Mouse (Mus musculus) MEL (cell line): ENCODE measurements around the gene Mns1. TPM values are rescaled to one million over a fixed set of nuclear protein-coding genes. Genes with fewer than 3 reads are reported as not detected.

Experiments
- DNase-seq: peaks from one replicate; pipeline ENCODE4 v3.0.0; 2011; ENCODE audit warnings: low read depth, low spot score
- H3K27ac ChIP-seq: 2 replicates; pipeline ENCODE4 v1.5.1; 2012; ENCODE audit warnings: low read depth, mild to moderate bottlenecking, control low read depth, low read length, moderate library complexity; ENCODE audit not compliant: control insufficient read depth
- H3K27me3 ChIP-seq, 2 experiments: fragments of 150-350 bp in 1 of 2; sonication (generic) in 1 of 2; 2 replicates each; pipeline ENCODE4 v1.6.1; 2012; ENCODE audit warnings: low read length in 2 of 2, mild to moderate bottlenecking in 2 of 2, improper control_type of control experiment in 1 of 2, moderate library complexity in 1 of 2; ENCODE audit not compliant: insufficient read depth in 2 of 2, control insufficient read depth in 1 of 2
- H3K36me3 ChIP-seq, 2 experiments: 2 replicates each; pipeline ENCODE4 v1.6.1; 2012 to 2014; ENCODE audit warnings: low read length in 2 of 2, improper control_type of control experiment in 1 of 2, inconsistent platforms in 1 of 2, mild to moderate bottlenecking in 1 of 2; ENCODE audit not compliant: insufficient read depth in 2 of 2, control insufficient read depth in 1 of 2
- H3K4me1 ChIP-seq, 2 experiments: fragments of 150-350 bp in 1 of 2; sonication (generic) in 1 of 2; 2 replicates each; pipeline ENCODE4 v1.6.1; 2012; ENCODE audit warnings: low read length in 2 of 2, improper control_type of control experiment in 1 of 2, mild to moderate bottlenecking in 1 of 2; ENCODE audit not compliant: insufficient read depth in 2 of 2, control insufficient read depth in 1 of 2
- H3K4me3 ChIP-seq, 2 experiments: fragments of 150-350 bp in 1 of 2; sonication (generic) in 1 of 2; 2 replicates each; pipeline ENCODE4 v1.5.1; 2012; ENCODE audit warnings: low read depth in 2 of 2, low read length in 2 of 2, mild to moderate bottlenecking in 2 of 2, moderate library complexity in 2 of 2, control low read depth in 1 of 2, improper control_type of control experiment in 1 of 2; ENCODE audit not compliant: control insufficient read depth in 1 of 2, insufficient read depth in 1 of 2
- H3K79me2 ChIP-seq: 2 replicates; pipeline ENCODE4 v1.6.1; 2012; ENCODE audit warnings: mild to moderate bottlenecking, low read length, moderate library complexity; ENCODE audit not compliant: control insufficient read depth, poor library complexity, insufficient read depth
- H3K9ac ChIP-seq: 2 replicates; pipeline ENCODE4 v1.6.1; 2012; ENCODE audit warnings: low read depth, mild to moderate bottlenecking, control low read depth, low read length, moderate library complexity; ENCODE audit not compliant: control insufficient read depth, poor library complexity, severe bottlenecking
- H3K9me3 ChIP-seq: fragments of 150-350 bp; sonication (generic); replicated peaks from 2 replicates; pipeline ENCODE4 v1.6.1; 2012; ENCODE audit warnings: mild to moderate bottlenecking, low read length, improper control_type of control experiment, moderate library complexity; ENCODE audit not compliant: insufficient read depth
- CHD1 ChIP-seq: IDR thresholded peaks from 2 replicates; pipeline ENCODE4 v1.6.1; 2012; ENCODE audit warnings: low read depth, mild to moderate bottlenecking, inconsistent platforms, low read length, improper control_type of control experiment
- ELF1 ChIP-seq: IDR thresholded peaks from 2 replicates; pipeline ENCODE4 v1.6.1; 2014; ENCODE audit warnings: low read depth, mild to moderate bottlenecking, inconsistent platforms, low read length, improper control_type of control experiment, moderate library complexity
- EP300 ChIP-seq, 2 experiments: IDR thresholded peaks; 2 replicates each; pipeline ENCODE4 v1.6.1; 2011; ENCODE audit warnings: improper control_type of control experiment in 2 of 2, low read length in 2 of 2, low read depth in 1 of 2, mild to moderate bottlenecking in 1 of 2
- ETS1 ChIP-seq: IDR thresholded peaks from 2 replicates; pipeline ENCODE4 v1.6.1; 2012; ENCODE audit warnings: low read depth, mild to moderate bottlenecking, inconsistent platforms, low read length, improper control_type of control experiment, moderate library complexity
- GABPA ChIP-seq: IDR thresholded peaks from 2 replicates; pipeline ENCODE4 v1.6.1; 2012; ENCODE audit warnings: low read depth, mild to moderate bottlenecking, inconsistent platforms, low read length, improper control_type of control experiment, moderate library complexity
- KAT2A ChIP-seq: conservative IDR thresholded peaks from 2 replicates; pipeline ENCODE4 v1.6.1; 2012; ENCODE audit warnings: low read depth, low read length, improper control_type of control experiment, inconsistent platforms
- MAX ChIP-seq: IDR thresholded peaks from 2 replicates; pipeline ENCODE4 v1.6.1; 2011; ENCODE audit warnings: low read length, improper control_type of control experiment
- MXI1 ChIP-seq: IDR thresholded peaks from 2 replicates; pipeline ENCODE4 v1.6.1; 2011; ENCODE audit warnings: mild to moderate bottlenecking, low read depth, low read length, improper control_type of control experiment
- MYB ChIP-seq: IDR thresholded peaks from 2 replicates; pipeline ENCODE4 v1.6.1; 2011; ENCODE audit warnings: mild to moderate bottlenecking, low read depth, low read length, improper control_type of control experiment
- NELFE ChIP-seq: IDR thresholded peaks from 2 replicates; pipeline ENCODE4 v1.6.1; 2011; ENCODE audit warnings: low read depth, low read length, improper control_type of control experiment
- NRF1 ChIP-seq: IDR thresholded peaks from 2 replicates; pipeline ENCODE4 v1.6.1; 2014; ENCODE audit warnings: low read depth, mild to moderate bottlenecking, inconsistent platforms, low read length, improper control_type of control experiment, moderate library complexity; ENCODE audit not compliant: poor library complexity, insufficient read depth, severe bottlenecking
- POLR2AphosphoS5 ChIP-seq: IDR thresholded peaks from 2 replicates; pipeline ENCODE4 v1.6.1; 2012; ENCODE audit warnings: low read depth, borderline replicate concordance, mild to moderate bottlenecking, inconsistent platforms, low read length, moderate library complexity, mixed read lengths
- RCOR1 ChIP-seq: IDR thresholded peaks from 2 replicates; pipeline ENCODE4 v1.6.1; 2012; ENCODE audit warnings: low read depth, mild to moderate bottlenecking, inconsistent platforms, low read length, improper control_type of control experiment
- TCF12 ChIP-seq: IDR thresholded peaks from 2 replicates; pipeline ENCODE4 v1.6.1; 2014; ENCODE audit warnings: low read depth, mild to moderate bottlenecking, inconsistent platforms, low read length, improper control_type of control experiment, moderate library complexity
- USF1 ChIP-seq: IDR thresholded peaks from 2 replicates; pipeline ENCODE4 v1.6.1; 2014; ENCODE audit warnings: low read depth, mild to moderate bottlenecking, inconsistent platforms, low read length, improper control_type of control experiment, moderate library complexity
- USF2 ChIP-seq, 2 experiments: IDR thresholded peaks; 2 replicates each; pipeline ENCODE4 v1.6.1; 2011 to 2012; ENCODE audit warnings: improper control_type of control experiment in 2 of 2, low read length in 2 of 2, borderline replicate concordance in 1 of 2, inconsistent platforms in 1 of 2, low read depth in 1 of 2, mild to moderate bottlenecking in 1 of 2; ENCODE audit not compliant: insufficient read depth in 1 of 2
- ZMIZ1 ChIP-seq: IDR thresholded peaks from 2 replicates; pipeline ENCODE4 v1.6.1; 2012; ENCODE audit warnings: low read depth, mild to moderate bottlenecking, inconsistent platforms, low read length, improper control_type of control experiment, moderate library complexity
- polyA plus RNA-seq, 2 experiments: library from polyadenylated mRNA; stranded (reverse) in 1 of 2; unstranded in 1 of 2; fragments of >175 nt in 1 of 2; fragments of >200 nt in 1 of 2; gene quantifications; 2 replicates each; pipeline versions ENCODE4 v1.2.1 to v1.2.4; 2012; ENCODE audit warnings: low replicate concordance in 2 of 2, low read depth in 1 of 2; ENCODE audit not compliant: insufficient read length in 2 of 2, insufficient read depth in 1 of 2, missing spikeins in 1 of 2
- total RNA-seq: library from RNA; depleted of rRNA; stranded (reverse); fragments of 300-350 nt; gene quantifications from 2 replicates; pipeline ENCODE4 v1.2.3, GENCODE M21; 2012

Gene Mns1
- total and polyA plus RNA-seq, 3 experiments, result 54.0 to 54.8 TPM; not detected in 1

- H3K36me3 ChIP-seq, result peaks cover 0 to 6% of the 10 kb centered on the region in 2 experiments; a peak in 2 of 4 replicates
- DNase-seq, result no peak
- TF ChIP-seq POLR2AphosphoS5 (no peak), NRF1 (no peak), ELF1 (no peak), GABPA (no peak)
- H3K9me3 ChIP-seq, result no peaks in the 10 kb centered on the region
- no peaks in the 10 kb centered on the region for H3K27me3 ChIP-seq
- H3K79me2 ChIP-seq, result no peaks in the 10 kb centered on the region
- H3K9ac ChIP-seq, result no peak overlapping the region
- peaks cover 2 to 8% of the 10 kb centered on the region in 2 experiments; a peak in 2 of 4 replicates for H3K4me1 ChIP-seq
- H3K4me3 ChIP-seq, result no peak overlapping the region
- no peak overlapping the region for H3K27ac ChIP-seq
These were observed 47.3 kb upstream of the Mns1 start for GRCm38 (mm10) chr9:72390321-72391077.

- Histone ChIP-seq H3K4me3 (no peak overlapping the region), H3K27ac (no peak overlapping the region), H3K9me3 (no peaks in the 10 kb centered on the region), H3K79me2 (no peaks in the 10 kb centered on the region), H3K36me3 (peaks cover 0 to 6% of the 10 kb centered on the region in 2 experiments; a peak in 2 of 4 replicates), H3K9ac (no peak overlapping the region), H3K4me1 (peaks cover 2 to 8% of the 10 kb centered on the region in 2 experiments; a peak in 2 of 4 replicates), H3K27me3 (no peaks in the 10 kb centered on the region)
- TF ChIP-seq ZMIZ1 (no peak), KAT2A (no peak), MXI1 (no peak), GABPA (no peak), EP300 (IDR thresholded peaks at IDR 0.05; ENCODE audit: low read depth in 1 of 2, low read length in 2 of 2) (no peak), ETS1 (no peak), MAX (no peak), USF1 (no peak), TCF12 (no peak), USF2 (IDR thresholded peaks at IDR 0.05; ENCODE audit: borderline replicate concordance in 1 of 2, insufficient read depth in 1 of 2, low read depth in 1 of 2, low read length in 2 of 2) (no peak), NELFE (no peak), MYB (no peak), RCOR1 (no peak), POLR2AphosphoS5 (no peak), CHD1 (no peak)
- DNase-seq, result no peak
These were observed 45.1 kb upstream of the Mns1 start for GRCm38 (mm10) chr9:72392686-72393085.
